Comparison of ENCODE assay signal across 8 mouse cellular contexts in genomic region chr5:25082542-25082941, GRCm38 (mm10). TPM values are rescaled to one million over a fixed set of nuclear protein-coding genes. Genes with fewer than 3 reads are reported as not detected.
DNase-seq lines count a peak whose midpoint lies in the region; ATAC-seq and TF ChIP-seq lines count a peak whose summit lies in the region.

No protein-coding gene starts in this region.

- no peak overlapping the region for H3K4me2 ChIP-seq in limb, embryonic 11.5 days (ENCODE audit: low read depth, severe bottlenecking)
- H3K4me2 ChIP-seq in liver, embryonic 14.5 days (ENCODE audit: low read depth) = no peak overlapping the region

- H3K36me3 ChIP-seq in limb, embryonic 11.5 days (ENCODE audit: control insufficient read depth, insufficient read depth, low read length) = no peaks in the 10 kb centered on the region
- H3K36me3 ChIP-seq in limb, embryonic 10.5 days = no peaks in the 10 kb centered on the region
- H3K36me3 ChIP-seq in liver, embryonic 14.5 days (replicated peaks; ENCODE audit: control insufficient read depth, insufficient read depth, low read depth) = no peaks in the 10 kb centered on the region

- no peaks in the 10 kb centered on the region for H3K27me3 ChIP-seq in limb, embryonic 11.5 days (ENCODE audit: control insufficient read depth, insufficient read depth, low read length)
- no peaks in the 10 kb centered on the region for H3K27me3 ChIP-seq in limb, embryonic 10.5 days (ENCODE audit: low read depth, poor library complexity, severe bottlenecking)
- H3K27me3 ChIP-seq in liver, embryonic 14.5 days (ENCODE audit: control insufficient read depth, insufficient read depth, low read length) = no peaks in the 10 kb centered on the region

- peak; percentile 62 to 78 for DNase-seq in adrenal gland, adult (ENCODE audit: inconsistent age in 2 of 2, low spot score in 1 of 2)
- no peak for DNase-seq in adrenal gland, adult 18-20 months (ENCODE audit: low spot score in 2 of 2)
- DNase-seq in limb, embryonic 11.5 days (ENCODE audit: low spot score) = peak; percentile 51
- no peak for DNase-seq in limb, embryonic 10.5 days (ENCODE audit: low spot score)
- no peak for DNase-seq in liver, embryonic 14.5 days (ENCODE audit: low read depth in 3 of 3, low spot score in 3 of 3)
- DNase-seq in testis, postnatal 10 days (ENCODE audit: low spot score) = peak; percentile 65
- no peak for DNase-seq in frontal cortex, postnatal 36 days (ENCODE audit: low spot score in 2 of 2)

- H3K4me3 ChIP-seq in limb, embryonic 11.5 days (ENCODE audit: low read depth, low read length) = no peak overlapping the region
- H3K4me3 ChIP-seq in limb, embryonic 10.5 days = no peak overlapping the region
- no peak overlapping the region for H3K4me3 ChIP-seq in cortical plate, adult 2 months (ENCODE audit: insufficient read depth, low read length)
- no peak overlapping the region for H3K4me3 ChIP-seq in liver, embryonic 14.5 days (ENCODE audit: insufficient read depth in 1 of 2, low read depth in 2 of 2, low read length in 2 of 2)

- 0 out of 2 replicates have a peak, but pooled peaks cover 4% of the 10 kb centered on the region for H3K4me1 ChIP-seq in limb, embryonic 11.5 days (ENCODE audit: control insufficient read depth, insufficient read depth, low read length)
- peaks cover 3% of the 10 kb centered on the region; the same call in 1 of the 2 replicates for H3K4me1 ChIP-seq in limb, embryonic 10.5 days
- H3K4me1 ChIP-seq in cortical plate, adult 2 months (ENCODE audit: control insufficient read depth, insufficient read depth, low read length) = peaks cover 22% of the 10 kb centered on the region
- no peaks in the 10 kb centered on the region; a peak in 1 of 4 replicates for H3K4me1 ChIP-seq in liver, embryonic 14.5 days (replicated peaks; ENCODE audit: control insufficient read depth in 2 of 2, insufficient read depth in 2 of 2, low read length in 1 of 2)

- no peak for TF ChIP-seq EP300 in liver, embryonic 14.5 days (IDR thresholded peaks at IDR 0.05; ENCODE audit: low read depth)

- no peak overlapping the region for H3K27ac ChIP-seq in limb, embryonic 11.5 days (replicated peaks; ENCODE audit: low read depth, low read length)
- no peak overlapping the region for H3K27ac ChIP-seq in limb, embryonic 10.5 days
- H3K27ac ChIP-seq in cortical plate, adult 2 months (ENCODE audit: insufficient read depth, low read length) = peak overlapping the region; percentile 61; the same call in 1 of the 2 replicates
- H3K27ac ChIP-seq in liver, embryonic 14.5 days = no peak overlapping the region

- TF ChIP-seq POLR2A in cortical plate, adult 2 months (IDR thresholded peaks at IDR 0.05; ENCODE audit: extremely low read depth, insufficient read depth, low read length) = no peak

- no peak overlapping the region for H3K9ac ChIP-seq in limb, embryonic 11.5 days (ENCODE audit: low read length)
- H3K9ac ChIP-seq in liver, embryonic 14.5 days (replicated peaks) = no peak overlapping the region

- no peaks in the 10 kb centered on the region for H3K9me3 ChIP-seq in limb, embryonic 11.5 days (ENCODE audit: control insufficient read depth, low read length)
- H3K9me3 ChIP-seq in limb, embryonic 10.5 days (replicated peaks) = no peaks in the 10 kb centered on the region
- H3K9me3 ChIP-seq in liver, embryonic 14.5 days (ENCODE audit: control insufficient read depth, low read length) = no peaks in the 10 kb centered on the region

- ATAC-seq in limb, embryonic 11.5 days (ENCODE audit: insufficient number of reproducible peaks, low FRiP score, low TSS enrichment, low read depth) = no peak
- ATAC-seq in liver, embryonic 14.5 days (ENCODE audit: insufficient read depth) = no peak

- peak; percentile 69 for TF ChIP-seq CTCF in cortical plate, adult 2 months (IDR thresholded peaks at IDR 0.05; ENCODE audit: extremely low read depth, insufficient read depth, low read length)
- peak; percentile 64 for TF ChIP-seq CTCF in liver, embryonic 14.5 days (IDR thresholded peaks at IDR 0.05; ENCODE audit: low read depth)

- 52% methylated on average over 2 of the region's 2 CpGs for WGBS in limb, embryonic 11.5 days
- WGBS in limb, embryonic 10.5 days = 42% methylated on average over 2 of the region's 2 CpGs
- WGBS in liver, embryonic 14.5 days (ENCODE audit: insufficient replicate concordance) = 28% methylated on average over 2 of the region's 2 CpGs

RNA-seq across cellular contexts. Expression of gene Prkag2, which starts 17.9 kb away (rescaled TPM):
- 10 to 100 TPM; 33.2 to 39.4 TPM for total RNA-seq in adrenal gland, adult 18-20 months (2021)
- 32.6 and 33.2 TPM in 2 replicates for polyA plus RNA-seq in limb, embryonic 11.5 days (2014; fragmentation: Nextera tagmentation; extraction: Ambion mirVana)
- polyA plus RNA-seq in limb, embryonic 10.5 days (2016; fragmentation: Nextera tagmentation; extraction: Ambion mirVana) = 33.3 and 35.1 TPM in 2 replicates
- polyA plus RNA-seq in cortical plate, adult 2 months (2012; rRNA removed) = 103 and 117 TPM in 2 replicates
- polyA plus RNA-seq in liver, embryonic 14.5 days (2012; rRNA removed) = 3.2 and 4.0 TPM in 2 replicates
- 2.7 and 3.1 TPM in 2 replicates for polyA plus RNA-seq in liver, embryonic 14.5 days (2014; fragmentation: Nextera tagmentation; extraction: Ambion mirVana)

Comparison
In these comparisons a context has a peak if more than half of its experiments do, and no peak if none do; other contexts are left out.
1. DNase-seq: peak in adrenal gland, adult (2 of 2), limb, embryonic 11.5 days (single experiment) and testis, postnatal 10 days (single experiment); none in adrenal gland, adult 18-20 months (0 of 2), limb, embryonic 10.5 days (single experiment), liver, embryonic 14.5 days (0 of 3) and frontal cortex, postnatal 36 days (0 of 2).